Mouse (Mus musculus) Patski (cell line): ENCODE measurements around the gene Cnga2. TPM values are rescaled to one million over a fixed set of nuclear protein-coding genes. Genes with fewer than 3 reads are reported as not detected.
A peak's percentile ranks its signal among the peaks of the same experiment; 100 is the strongest.

Experiments
- ATAC-seq: fragments of 100-300 bp; one replicate; pipeline ENCODE4 v1.8.0; 2021
- CTCF ChIA-PET: fragments of 350-600 bp; sonication (Branson Sonifier 250); formaldehyde crosslinking; loops from one replicate; lab custom pipeline; 2022; ENCODE audit warnings: inconsistent platforms; lab: Charles Lee
- POLR2A ChIA-PET: fragments of 350-600 bp; sonication (Branson Sonifier 250); formaldehyde crosslinking; loops from one replicate; lab custom pipeline; 2022; ENCODE audit warnings: antibody characterized with exemption, inconsistent platforms; lab: Charles Lee
- DNase-seq: peaks from one replicate; pipeline ENCODE4 v3.0.0-alpha.2; 2011; ENCODE audit warnings: low read depth, low spot score
- H3K27me3 ChIP-seq: fragments of 371-371 bp; one replicate; pipeline ENCODE4 v1.5.1; 2021
- CTCF ChIP-seq: fragments of 100-300 bp; IDR thresholded peaks from one replicate; pipeline ENCODE4 v1.5.1; 2021
- in situ Hi-C: fragments of 300-500 bp; cut with MboI; formaldehyde crosslinking; loops from 3 replicates; pipeline ENCODE4 v1.11.1; 2018; ENCODE audit warnings: low pct_unique_long_range_greater_than_20kb, mixed read lengths
- polyA plus RNA-seq: library from polyadenylated mRNA; unstranded; gene quantifications from one replicate; pipeline ENCODE4 v1.2.3, GENCODE M21; 2021

The Cnga2 gene
- polyA plus RNA-seq, 1 experiment from 2014 or later: not detected

DNA sequence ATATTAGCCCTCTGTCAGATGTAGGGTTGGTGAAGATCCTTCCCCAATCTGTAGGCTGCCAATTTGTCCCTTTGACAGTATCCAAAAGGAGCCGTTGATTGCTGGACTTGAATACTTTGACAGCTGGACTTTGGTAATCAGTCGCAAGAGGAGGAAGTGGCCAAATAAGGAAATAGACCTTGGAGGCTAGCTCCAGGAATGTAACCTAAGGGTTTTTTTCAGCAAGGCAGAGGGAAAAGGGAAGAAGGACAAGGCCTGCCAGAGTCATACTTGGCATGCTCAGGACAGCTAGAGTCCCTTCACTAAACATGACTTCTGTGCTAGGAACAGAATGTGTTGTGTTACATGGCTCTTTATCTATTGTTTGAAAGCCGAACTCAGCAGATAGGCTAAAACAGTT is 11.2 kb upstream of the Cnga2 start:
- DNase-seq (no peak), ATAC-seq (no peak)
- CTCF ChIA-PET: interaction anchor here (1.9 kb wide), 1 partner anchor 12 kb away, joined by 7 read pairs; no protein-coding TSS in a partner anchor
- no peak for TF ChIP-seq CTCF
- POLR2A ChIA-PET: no interaction called here
- peaks cover 7% of the 10 kb centered on the region for H3K27me3 ChIP-seq
- in situ Hi-C loops: no loop called here

DNA sequence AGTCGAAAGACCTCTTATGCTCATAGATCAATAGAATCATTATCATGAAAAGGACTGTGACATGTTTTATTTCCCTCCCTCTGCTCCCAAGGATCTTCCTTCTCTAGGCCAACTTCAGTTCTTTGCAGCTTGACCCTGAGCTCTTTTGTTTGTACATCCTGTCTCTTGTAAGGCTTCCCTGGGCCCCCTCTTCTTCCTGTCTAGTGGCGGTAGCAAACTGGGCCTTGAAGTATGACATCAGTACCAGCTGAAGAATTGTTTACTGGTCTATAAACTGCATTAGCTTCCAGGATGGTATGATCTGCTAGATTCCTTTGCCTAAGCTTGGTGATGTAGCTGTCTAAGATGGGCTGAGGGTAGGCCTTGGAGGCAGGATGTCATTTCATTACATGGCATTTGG is 10.3 kb upstream of the Cnga2 start:
- CTCF ChIA-PET: interaction anchor here (1.9 kb wide), 2 partner anchors 12 to 25 kb away, joined by 7 read pairs; no protein-coding TSS in a partner anchor

DNA sequence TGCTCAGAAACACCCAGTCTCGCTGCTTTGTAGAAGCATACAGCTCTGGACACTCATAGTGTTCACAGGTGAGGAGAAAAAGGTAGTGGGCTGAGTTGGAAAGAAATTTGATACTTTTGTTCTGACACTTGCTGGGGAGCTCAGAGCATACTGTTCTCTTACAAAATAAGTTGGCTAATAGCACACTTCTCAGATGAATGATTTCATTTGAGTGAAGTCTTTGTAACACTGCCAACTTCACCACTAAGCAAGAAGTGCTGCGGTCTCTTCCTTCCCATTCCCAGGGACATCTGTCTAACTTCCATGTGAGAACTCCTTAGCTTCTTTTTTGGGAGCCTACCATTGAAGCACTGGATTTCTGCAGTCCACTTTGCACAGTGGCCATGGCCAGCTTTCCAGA is 8.4 kb upstream of the Cnga2 start:
- in situ Hi-C loops: no loop called here
- ChIA-PET CTCF (no interaction called here), POLR2A (no interaction called here)
- DNase-seq (no peak), ATAC-seq (no peak)
- peaks cover 7% of the 10 kb centered on the region for H3K27me3 ChIP-seq
- no peak for TF ChIP-seq CTCF

More for the DNA sequence above, 10.3 kb upstream of the Cnga2 start:
- no peak for ATAC-seq
- in situ Hi-C loops: no loop called here
- no peak for DNase-seq
- TF ChIP-seq CTCF: no peak
- H3K27me3 ChIP-seq: peaks cover 7% of the 10 kb centered on the region
- POLR2A ChIA-PET: no interaction called here

DNA sequence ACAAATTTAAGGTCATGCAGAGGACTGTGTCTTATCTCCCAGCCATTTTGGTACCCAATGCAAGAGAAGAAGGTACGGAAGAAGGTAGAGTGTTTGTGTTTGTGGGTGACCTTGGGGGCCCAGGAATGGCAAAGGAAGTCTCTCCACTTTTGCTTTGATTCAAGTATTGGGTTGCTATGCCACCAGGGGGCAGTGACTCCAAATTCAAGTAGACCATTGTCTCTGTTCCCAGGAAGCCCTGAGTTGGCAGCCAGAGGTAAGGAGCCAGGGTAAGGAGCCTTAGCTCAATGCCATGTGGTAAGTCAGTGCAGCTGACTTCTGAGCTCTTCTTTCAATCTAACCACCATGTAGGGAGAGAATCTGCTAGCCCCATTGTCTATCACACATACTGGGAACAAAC is 7.9 kb upstream of the Cnga2 start:
- ATAC-seq (no peak), DNase-seq (no peak)
- peaks cover 6% of the 10 kb centered on the region for H3K27me3 ChIP-seq
- in situ Hi-C loops: no loop called here
- ChIA-PET POLR2A (no interaction called here), CTCF (no interaction called here)
- TF ChIP-seq CTCF: peak; percentile 42

DNA sequence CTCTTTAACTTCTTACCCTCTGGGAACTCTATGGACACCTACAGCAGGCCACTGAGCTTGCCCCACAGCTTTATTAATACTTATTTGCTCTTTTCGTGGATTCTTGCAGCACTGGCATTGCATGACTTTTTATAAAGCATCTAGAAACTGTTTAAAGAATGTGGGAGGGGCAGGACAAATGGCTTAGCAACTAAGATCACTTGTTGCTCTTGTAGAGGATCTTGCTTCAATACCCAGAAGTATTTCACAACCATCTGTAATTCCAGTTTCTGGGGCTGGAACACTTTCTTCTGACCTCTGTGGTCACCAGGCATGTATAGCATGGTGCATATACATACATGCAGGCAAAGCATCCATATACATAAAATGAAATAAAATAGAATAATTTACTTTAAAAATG is 4.3 kb downstream of the Cnga2 start:
- DNase-seq (no peak), ATAC-seq (no peak)
- peaks cover 29% of the 10 kb centered on the region for H3K27me3 ChIP-seq
- POLR2A ChIA-PET: no interaction called here
- in situ Hi-C loops: no loop called here
- CTCF ChIA-PET: no interaction called here
- TF ChIP-seq CTCF: no peak

DNA sequence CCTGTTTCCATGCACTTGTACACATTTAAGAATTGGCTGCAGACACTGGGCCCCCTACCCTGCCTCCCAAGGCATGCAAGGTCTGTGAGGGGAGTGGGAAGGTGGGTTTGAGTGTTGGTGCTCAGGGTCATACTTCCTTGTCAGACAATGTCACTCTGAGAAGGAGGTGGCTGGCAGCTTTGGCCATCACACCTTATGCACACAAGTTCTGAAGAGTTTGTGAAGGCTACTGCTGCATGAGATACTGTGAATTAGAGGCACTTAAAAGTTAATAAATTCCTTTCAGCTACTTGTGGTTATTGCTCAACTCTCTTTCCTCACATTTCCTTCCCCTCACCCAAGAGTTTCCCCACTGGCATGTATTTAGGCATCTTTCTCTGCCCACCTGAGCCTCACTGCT is 18.3 kb downstream of the Cnga2 start:
- in situ Hi-C loops: loop anchor here (5.0 to 25.0 kb wide), 2 partner anchors 652 to 812 kb away; partner anchors contain the start of gene Gabra3
- ATAC-seq (peak; percentile 57), DNase-seq (no peak)
- H3K27me3 ChIP-seq: peaks cover 10% of the 10 kb centered on the region
- CTCF ChIA-PET: interaction anchor here (1.6 kb wide), 1 partner anchor 11 kb away, joined by 5 read pairs; no protein-coding TSS in a partner anchor
- TF ChIP-seq CTCF: no peak
- POLR2A ChIA-PET: no interaction called here

DNA sequence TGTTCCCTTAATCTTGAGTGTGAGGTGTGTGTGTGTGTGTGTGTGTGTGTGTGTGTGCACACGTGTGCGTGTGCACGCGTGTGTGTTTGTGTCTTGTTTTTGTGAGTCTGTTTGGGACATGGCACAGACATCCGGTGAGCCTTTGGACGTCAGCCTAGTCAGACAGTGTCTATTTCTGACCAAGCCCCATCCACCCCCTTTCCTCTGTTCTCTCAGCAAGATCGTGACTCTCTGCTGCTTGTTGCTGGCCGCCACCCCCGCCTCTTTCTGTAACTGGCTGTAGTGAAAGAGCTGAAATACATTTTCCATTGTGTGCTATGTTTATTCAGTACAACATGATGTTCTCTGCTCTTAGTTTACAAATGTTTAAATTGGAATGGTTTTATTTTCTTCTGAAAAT is 20.6 kb downstream of the Cnga2 start:
- peaks cover 6% of the 10 kb centered on the region for H3K27me3 ChIP-seq
- DNase-seq: no peak
- ChIA-PET CTCF (no interaction called here), POLR2A (no interaction called here)
- ATAC-seq: no peak
- in situ Hi-C loops: loop anchor here (5.0 to 25.0 kb wide), 2 partner anchors 650 to 810 kb away; partner anchors contain the start of gene Gabra3
- TF ChIP-seq CTCF: no peak

DNA sequence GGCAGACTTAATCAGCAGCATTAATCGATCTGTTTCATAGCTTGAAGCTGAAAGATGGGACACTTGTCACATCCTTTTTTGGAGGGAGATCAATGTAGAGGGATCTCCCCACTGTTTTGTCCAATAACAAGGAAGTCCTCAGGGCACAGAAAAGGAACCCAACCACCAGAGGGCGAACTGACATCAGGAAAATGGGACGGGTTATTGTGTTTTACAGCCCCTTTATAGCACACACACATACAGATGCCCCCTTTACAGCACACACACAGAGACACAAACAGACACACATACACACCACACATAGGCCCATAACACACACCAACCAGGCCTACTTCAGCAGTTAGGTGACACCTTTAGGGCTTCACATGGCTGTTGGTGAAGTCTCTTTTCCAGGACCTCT is 21.2 kb downstream of the Cnga2 start:
- TF ChIP-seq CTCF: peak; percentile 67
- DNase-seq (no peak), ATAC-seq (no peak)
- ChIA-PET POLR2A (no interaction called here), CTCF (no interaction called here)
- H3K27me3 ChIP-seq: peaks cover 6% of the 10 kb centered on the region
- in situ Hi-C loops: loop anchor here (5.0 to 25.0 kb wide), 2 partner anchors 649 to 809 kb away; partner anchors contain the start of gene Gabra3

DNA sequence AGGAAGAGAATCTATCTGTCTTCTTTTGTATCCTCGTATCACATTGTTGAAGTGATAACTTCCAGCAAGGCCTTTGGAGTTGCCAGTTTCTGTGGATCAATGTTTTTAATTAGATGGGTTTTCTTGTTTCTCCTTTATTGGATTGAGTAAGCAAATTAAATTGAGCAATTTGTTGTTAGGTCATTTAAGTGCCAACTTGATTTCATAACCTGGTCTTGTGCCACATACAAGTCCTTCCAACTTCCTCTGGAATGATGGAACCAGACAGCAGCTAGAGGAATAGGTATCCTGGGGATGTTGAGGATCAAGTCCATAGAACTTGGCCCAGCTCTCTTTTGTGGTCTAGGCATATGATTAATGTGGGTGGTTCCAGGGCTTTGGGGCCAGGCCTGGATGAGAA is 30.6 kb downstream of the Cnga2 start:
- ATAC-seq: no peak
- H3K27me3 ChIP-seq: peaks cover 17% of the 10 kb centered on the region
- DNase-seq: no peak
- TF ChIP-seq CTCF: no peak
- in situ Hi-C loops: loop anchor here (25.0 kb wide), 1 partner anchor 640 kb away; the partner anchor contains the start of gene Gabra3
- POLR2A ChIA-PET: interaction anchor here (0.7 kb wide), 1 partner anchor 197 kb away, joined by 3 read pairs; no protein-coding TSS in a partner anchor
- CTCF ChIA-PET: no interaction called here

DNA sequence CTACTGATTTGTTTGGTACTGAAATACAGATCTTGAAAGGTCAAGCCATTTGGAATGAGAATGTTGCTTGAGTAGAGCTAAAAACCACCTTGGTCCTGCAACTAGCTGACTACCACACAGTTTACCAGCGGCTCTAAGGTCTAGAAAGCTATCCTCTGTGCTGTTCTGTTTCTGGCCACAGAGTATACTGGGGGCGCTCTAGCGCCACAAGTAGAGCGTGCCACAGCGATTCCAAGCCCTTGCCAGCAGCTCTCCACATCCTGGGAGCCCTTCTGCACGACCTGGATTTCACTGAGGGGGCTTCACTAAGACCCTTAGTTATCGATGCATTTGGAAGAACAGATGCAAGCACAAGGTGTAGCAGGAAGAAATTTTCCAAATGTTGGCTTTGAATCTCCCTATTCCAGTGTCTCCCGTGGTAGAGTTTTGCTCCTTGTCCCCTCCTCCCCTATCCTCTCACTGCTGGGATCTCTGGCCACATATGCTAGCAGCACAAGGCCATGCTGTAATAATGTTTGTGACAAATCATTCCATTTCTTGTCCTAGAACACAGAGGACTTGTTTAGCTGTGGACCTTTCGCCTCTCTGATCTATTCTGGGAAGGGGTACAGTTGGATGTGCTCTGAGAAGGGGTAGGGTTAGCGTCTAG is 31.2 kb downstream of the Cnga2 start:
- TF ChIP-seq CTCF: peak; percentile 68
- ChIA-PET CTCF (no interaction called here), POLR2A (no interaction called here)
- H3K27me3 ChIP-seq: peaks cover 17% of the 10 kb centered on the region
- DNase-seq (no peak), ATAC-seq (no peak)
- in situ Hi-C loops: loop anchor here (25.0 kb wide), 1 partner anchor 639 kb away; the partner anchor contains the start of gene Gabra3

DNA sequence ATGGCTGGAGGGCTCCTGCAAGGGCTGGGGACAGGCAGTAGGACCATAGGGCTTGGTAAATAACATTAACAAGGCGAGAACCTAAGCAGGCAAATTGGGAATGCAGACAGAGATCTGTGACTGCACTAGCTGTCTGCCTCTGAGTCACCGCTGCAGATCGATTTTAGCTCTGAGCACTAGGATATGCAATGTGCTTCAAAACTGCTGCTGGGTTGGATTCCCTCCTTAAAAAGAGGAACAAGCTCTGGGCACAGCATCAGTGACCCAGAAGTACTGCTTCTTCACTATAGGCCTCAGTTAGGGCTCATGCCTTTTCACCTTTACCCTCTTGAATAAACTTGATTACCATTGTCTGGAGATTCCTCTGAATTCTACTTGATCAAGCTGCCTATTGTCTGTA is 31.9 kb downstream of the Cnga2 start:
- H3K27me3 ChIP-seq: peaks cover 17% of the 10 kb centered on the region
- ATAC-seq: no peak
- ChIA-PET POLR2A (no interaction called here), CTCF (no interaction called here)
- in situ Hi-C loops: loop anchor here (25.0 kb wide), 1 partner anchor 639 kb away; the partner anchor contains the start of gene Gabra3
- TF ChIP-seq CTCF: no peak
- no peak for DNase-seq
